10 mouse cellular contexts compared by ENCODE assay signal in the genomic region with DNA sequence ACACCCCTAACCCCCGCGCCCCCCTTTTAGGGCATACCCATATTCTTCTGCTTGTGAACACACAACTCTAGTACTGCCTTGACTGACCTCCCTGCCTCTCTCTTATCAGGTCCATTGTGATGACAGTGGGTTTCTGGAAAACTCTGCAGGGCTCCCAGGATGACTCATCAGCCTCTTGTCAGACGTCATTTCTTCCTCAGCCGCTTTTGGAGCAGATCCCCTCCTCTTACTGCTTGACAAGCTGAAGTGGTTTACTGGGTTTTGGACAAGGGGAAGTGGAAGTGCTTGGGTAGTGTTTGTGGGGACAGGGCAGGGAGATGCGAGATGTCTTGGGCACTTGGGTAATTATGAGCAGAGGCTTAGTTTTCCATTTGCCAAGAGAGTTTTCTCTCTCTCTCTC.
DNase-seq lines count a peak whose midpoint lies in the region; ATAC-seq and TF ChIP-seq lines count a peak whose summit lies in the region.
"Had no signal": no experiment of that assay in that cellular context is flagged by ENCODE, and none has a peak within 500 bp of the region (broad histone marks: within the 10 kb centered on the region; RNA-seq: fewer than 3 reads in every experiment).

No protein-coding gene starts in this region.

- H3K4me2 ChIP-seq in myocyte (ENCODE audit: low read depth), result peak overlapping the region; percentile 65
- H3K4me2 ChIP-seq in forebrain, embryonic 15.5 days (replicated peaks), result no peak overlapping the region
- H3K4me2 ChIP-seq: stomach, embryonic 15.5 days had no signal

- TF ChIP-seq CTCF in lung, adult 2 months (IDR thresholded peaks at IDR 0.05; ENCODE audit: insufficient read depth, low read length), result no peak

- H3K4me1 ChIP-seq in lung, adult 2 months (ENCODE audit: control insufficient read depth, insufficient read depth, low read length), result peaks cover 5% of the 10 kb centered on the region; the same call in 1 of the 2 replicates
- H3K4me1 ChIP-seq in forebrain, embryonic 15.5 days, result no peaks in the 10 kb centered on the region
- H3K4me1 ChIP-seq: stomach, embryonic 15.5 days had no signal

- H3K27me3 ChIP-seq in myocyte (ENCODE audit: control insufficient read depth, insufficient read depth, insufficient read length), result no peaks in the 10 kb centered on the region
- H3K27me3 ChIP-seq in forebrain, embryonic 15.5 days, result no peaks in the 10 kb centered on the region
- H3K27me3 ChIP-seq: stomach, embryonic 15.5 days had no signal

- H3K27ac ChIP-seq in forebrain, embryonic 15.5 days (replicated peaks), result no peak overlapping the region
- H3K27ac ChIP-seq: stomach, embryonic 15.5 days had no signal

- DNase-seq in lung, adult 18-20 months, result peak; percentile 42 to 54
- no peak for DNase-seq in lung, adult 2 months
- no peak for DNase-seq in thymus, postnatal 10 days (ENCODE audit: low spot score in 2 of 2)
- no peak for DNase-seq in layer of hippocampus, adult 8-10 months (ENCODE audit: low spot score in 2 of 2)
- DNase-seq: cerebellum, adult 2 months had no signal

- no peak overlapping the region for H3ac ChIP-seq in myocyte (ENCODE audit: control insufficient read depth, insufficient read length)

- no peaks in the 10 kb centered on the region for H3K79me2 ChIP-seq in myocyte (ENCODE audit: control insufficient read depth, insufficient read depth)

- no peaks in the 10 kb centered on the region for H3K9me3 ChIP-seq in forebrain, embryonic 15.5 days
- H3K9me3 ChIP-seq: stomach, embryonic 15.5 days had no signal

- no peaks in the 10 kb centered on the region for H3K36me3 ChIP-seq in myocyte (ENCODE audit: control insufficient read depth, insufficient read depth)
- H3K36me3 ChIP-seq in forebrain, embryonic 15.5 days, result no peaks in the 10 kb centered on the region
- H3K36me3 ChIP-seq: stomach, embryonic 15.5 days had no signal

- no peak overlapping the region for H3K9ac ChIP-seq in forebrain, embryonic 15.5 days (replicated peaks)
- H3K9ac ChIP-seq: stomach, embryonic 15.5 days had no signal

- 53% methylated on average over 5 of the region's 5 CpGs for WGBS in lung, adult 2 months
- 87% methylated on average over 5 of the region's 5 CpGs for WGBS in forebrain, embryonic 15.5 days

- no peak for TF ChIP-seq POLR2A in lung, adult 2 months (IDR thresholded peaks at IDR 0.05; ENCODE audit: borderline replicate concordance, extremely low read depth, low read depth, low read length)
- no peak for TF ChIP-seq POLR2A in myocyte (IDR thresholded peaks at IDR 0.05; ENCODE audit: insufficient read length, low read depth)

- no peak overlapping the region for H3K4me3 ChIP-seq in lung, adult 2 months (replicated peaks; ENCODE audit: extremely low read depth, low read depth, low read length)
- no peak overlapping the region for H3K4me3 ChIP-seq in myocyte
- no peak overlapping the region for H3K4me3 ChIP-seq in forebrain, embryonic 15.5 days
- H3K4me3 ChIP-seq: stomach, embryonic 15.5 days had no signal

- ATAC-seq in common myeloid progenitor, adult 5-6 weeks (replicated peaks; ENCODE audit: low read depth, poor library complexity, severe bottlenecking), result peak; percentile 85
- ATAC-seq in hematopoietic stem cell, adult 5-6 weeks (replicated peaks in 1 of 2; ENCODE audit: insufficient read depth in 1 of 2, low FRiP score in 2 of 2, low TSS enrichment in 1 of 2, low read depth in 1 of 2, poor library complexity in 2 of 2, severe bottlenecking in 2 of 2), result peak; percentile 89 to 93
- no peak for ATAC-seq in forebrain, embryonic 15.5 days (replicated peaks)

TF ChIP-seq in myocyte, 11 proteins besides CTCF, POLR2A, EP300 and RAD21:
- TF ChIP-seq POLR2AphosphoS2 (IDR thresholded peaks at IDR 0.05; ENCODE audit: insufficient read length, low read depth), result no peak
- no peak for TF ChIP-seq SRF (IDR thresholded peaks at IDR 0.05; ENCODE audit: control insufficient read depth, insufficient read length, low read depth)
- TF ChIP-seq MAX (IDR thresholded peaks at IDR 0.05; ENCODE audit: low read depth), result no peak
- TF ChIP-seq E2F4 (IDR thresholded peaks at IDR 0.05; ENCODE audit: insufficient read depth), result no peak
- TF ChIP-seq USF1 (IDR thresholded peaks at IDR 0.05; ENCODE audit: low read depth), result no peak

Comparison
In these comparisons a context has a peak if more than half of its experiments do, and no peak if none do; other contexts are left out.
1. DNase-seq: peak in lung, adult 18-20 months (2 of 2); none in lung, adult 2 months (single experiment), thymus, postnatal 10 days (0 of 2) and layer of hippocampus, adult 8-10 months (0 of 2).